ENCODE assay signal across 22 mouse cellular contexts in genomic region chr17:48235773-48236370, GRCm38 (mm10). TPM values are rescaled to one million over a fixed set of nuclear protein-coding genes. Genes with fewer than 3 reads are reported as not detected.
"Had no signal": no experiment of that assay in that cellular context is flagged by ENCODE, and none has a peak within 500 bp of the region (broad histone marks: within the 10 kb centered on the region; RNA-seq: fewer than 3 reads in every experiment).

No protein-coding gene starts in this region.

- H3K4me2 ChIP-seq: liver, embryonic 15.5 days; neural tube, embryonic 15.5 days had no signal

- ATAC-seq: intestine, postnatal 0 days; lung, postnatal 0 days had no signal

- H3K9ac ChIP-seq: liver, embryonic 15.5 days; neural tube, embryonic 15.5 days had no signal

- H3K9me3 ChIP-seq: liver, embryonic 15.5 days; midbrain, embryonic 10.5 days had no signal

- H3K27me3 ChIP-seq: liver, embryonic 15.5 days; neural tube, embryonic 15.5 days had no signal

- H3K27ac ChIP-seq: left cerebral cortex, adult 2 months; liver, embryonic 15.5 days; midbrain, embryonic 10.5 days; neural tube, embryonic 15.5 days had no signal

- H3K4me1 ChIP-seq: liver, embryonic 15.5 days; midbrain, embryonic 10.5 days; neural tube, embryonic 15.5 days had no signal

- DNase-seq: kidney, adult 9 months; kidney, postnatal 10 days; kidney, postnatal 4 days; lung, adult 2 months; lung, postnatal 36 days; midbrain, embryonic 14.5 days; right cerebral cortex, adult 18-20 months; right cerebral cortex, postnatal 25 days; thymus, postnatal 4 days had no signal

- H3K36me3 ChIP-seq: liver, embryonic 15.5 days; midbrain, embryonic 10.5 days; neural tube, embryonic 15.5 days had no signal

- H3K4me3 ChIP-seq: left cerebral cortex, adult 2 months; liver, embryonic 15.5 days; midbrain, embryonic 10.5 days; myocyte; neural tube, embryonic 15.5 days had no signal

RNA-seq across cellular contexts. Expression of gene Trem1, which starts 3.3 kb away (rescaled TPM):
- total RNA-seq: layer of hippocampus, adult 8-10 months; layer of hippocampus, postnatal 25 days; left cerebral cortex, adult 2 months; left cerebral cortex, postnatal 25 days; liver, adult 2 months had no signal
- polyA plus RNA-seq: liver, adult 2 months; midbrain, embryonic 10.5 days; midbrain, embryonic 14.5 days; myocyte; neural tube, embryonic 15.5 days; stomach, embryonic 14.5 days had no signal

RNA-seq across cellular contexts. Expression of gene Trem3, which starts 11.7 kb away (rescaled TPM):
- total RNA-seq: layer of hippocampus, adult 8-10 months; layer of hippocampus, postnatal 25 days; liver, adult 2 months had no signal
- polyA plus RNA-seq: intestine, postnatal 0 days; midbrain, embryonic 10.5 days; midbrain, embryonic 14.5 days; neural tube, embryonic 11.5 days; neural tube, embryonic 15.5 days; stomach, embryonic 14.5 days had no signal

RNA-seq across cellular contexts. Expression of gene Treml4, which starts 28.2 kb away (rescaled TPM):
- total RNA-seq: layer of hippocampus, adult 8-10 months; layer of hippocampus, postnatal 25 days; left cerebral cortex, postnatal 25 days had no signal
- polyA plus RNA-seq: midbrain, embryonic 14.5 days; myocyte; neural tube, embryonic 15.5 days had no signal
